Mouse (Mus musculus) retina, postnatal 7 days (tissue): ENCODE results near the gene Ripk3.

Experiments used
- DNase-seq: peaks from one replicate; pipeline ENCODE4 v3.0.0-alpha.2; 2012; ENCODE audit warnings: low read depth, low spot score

Ripk3 gene

DNA sequence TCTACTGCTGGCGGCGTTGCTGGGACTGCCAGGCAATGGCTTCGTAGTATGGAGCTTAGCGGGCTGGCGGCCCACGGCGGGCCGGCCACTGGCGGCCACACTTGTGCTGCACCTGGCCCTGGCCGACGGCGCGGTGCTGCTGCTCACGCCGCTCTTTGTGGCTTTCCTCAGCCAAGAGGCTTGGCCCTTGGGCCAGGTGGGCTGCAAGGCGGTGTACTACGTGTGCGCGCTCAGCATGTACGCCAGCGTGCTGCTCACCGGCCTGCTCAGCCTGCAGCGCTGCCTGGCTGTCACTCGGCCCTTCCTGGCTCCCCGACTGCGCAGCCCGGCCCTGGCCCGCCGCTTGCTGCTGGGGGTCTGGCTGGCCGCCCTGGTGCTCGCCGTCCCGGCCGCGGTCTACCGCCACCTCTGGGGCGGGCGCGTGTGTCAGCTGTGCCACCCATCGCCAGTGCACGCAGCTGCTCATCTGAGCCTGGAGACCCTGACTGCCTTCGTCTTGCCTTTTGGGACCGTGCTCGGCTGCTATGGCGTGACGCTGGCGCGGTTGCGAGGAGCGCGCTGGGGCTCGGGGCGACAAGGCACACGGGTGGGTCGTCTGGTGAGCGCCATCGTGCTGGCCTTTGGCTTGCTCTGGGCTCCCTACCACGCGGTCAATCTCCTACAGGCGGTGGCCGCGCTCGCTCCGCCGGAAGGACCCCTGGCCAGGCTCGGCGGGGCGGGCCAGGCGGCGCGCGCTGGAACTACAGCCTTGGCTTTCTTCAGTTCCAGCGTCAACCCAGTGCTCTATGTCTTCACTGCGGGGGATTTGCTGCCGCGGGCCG is 26.5 kb downstream of the Ripk3 start:
- DNase-seq = no peak

DNA sequence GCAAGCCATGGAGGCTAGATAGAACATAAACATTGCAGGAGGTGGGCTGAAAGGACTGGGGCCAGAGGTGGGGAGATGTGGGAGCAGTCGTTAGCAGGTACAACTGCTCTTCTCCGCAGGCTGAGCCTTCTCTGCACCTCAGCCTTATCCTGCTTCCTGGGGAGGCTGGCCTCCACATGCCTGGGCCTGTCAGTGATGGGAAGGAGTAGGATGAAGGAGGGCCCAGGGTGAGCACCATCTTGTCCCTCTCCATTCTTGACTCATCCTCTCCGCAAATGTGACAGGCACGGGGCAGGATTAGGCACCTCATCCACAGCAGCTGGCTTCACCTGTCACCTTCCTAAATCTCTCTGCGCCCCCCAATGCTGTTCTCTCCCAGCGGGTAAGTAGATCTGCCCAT is 27.5 kb downstream of the Ripk3 start, which contains the start of gene Ltb4r2:
Ltb4r2 (plus strand) TSS at position 266 of the 400 bp plus-strand sequence.
- no peak for DNase-seq

DNA sequence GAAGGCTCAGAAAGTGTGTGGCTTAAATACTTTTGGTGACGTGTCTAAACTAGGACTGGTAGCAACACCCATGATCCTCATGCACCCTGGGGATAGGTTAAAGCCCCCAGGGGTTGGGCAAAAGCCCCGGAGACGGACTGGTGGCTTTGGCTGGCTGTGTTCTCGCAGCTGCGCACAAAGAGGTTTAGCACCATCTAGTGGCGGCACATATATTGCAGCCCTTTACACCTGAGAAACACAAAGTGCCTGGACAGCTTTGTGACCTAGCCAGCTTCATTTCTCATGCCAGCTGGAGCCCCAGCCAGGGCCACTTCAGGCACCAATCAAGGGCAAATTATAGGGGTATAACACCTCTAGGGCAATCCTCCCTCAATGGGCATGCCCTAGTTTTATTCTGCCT is 28.5 kb downstream of the Ripk3 start:
- DNase-seq = peak; percentile 60

DNA sequence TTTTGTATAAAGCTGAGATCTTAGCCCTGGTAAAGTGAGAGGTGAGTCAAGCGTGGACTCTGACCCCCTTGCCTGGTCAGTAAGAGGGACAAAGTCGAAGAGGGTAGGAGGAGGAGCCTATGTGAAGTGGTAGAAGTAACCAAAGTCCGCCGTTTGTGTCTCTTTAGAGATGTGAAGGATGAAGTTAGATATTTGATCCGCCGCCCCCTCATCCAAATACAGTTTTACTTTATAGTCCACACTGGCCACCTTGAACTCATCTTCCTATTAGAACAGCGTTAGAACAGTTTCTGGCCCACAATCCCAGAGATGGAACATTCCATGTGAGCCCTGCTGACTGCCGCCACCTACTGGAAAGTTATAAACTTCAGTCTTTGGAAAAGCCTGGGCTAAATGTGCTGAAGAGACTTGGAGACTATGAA is 30.3 kb downstream of the Ripk3 start, which contains the start of gene Cideb:
Cideb (minus strand) TSS at position 96 of the 422 bp plus-strand sequence.
- no peak for DNase-seq

DNA sequence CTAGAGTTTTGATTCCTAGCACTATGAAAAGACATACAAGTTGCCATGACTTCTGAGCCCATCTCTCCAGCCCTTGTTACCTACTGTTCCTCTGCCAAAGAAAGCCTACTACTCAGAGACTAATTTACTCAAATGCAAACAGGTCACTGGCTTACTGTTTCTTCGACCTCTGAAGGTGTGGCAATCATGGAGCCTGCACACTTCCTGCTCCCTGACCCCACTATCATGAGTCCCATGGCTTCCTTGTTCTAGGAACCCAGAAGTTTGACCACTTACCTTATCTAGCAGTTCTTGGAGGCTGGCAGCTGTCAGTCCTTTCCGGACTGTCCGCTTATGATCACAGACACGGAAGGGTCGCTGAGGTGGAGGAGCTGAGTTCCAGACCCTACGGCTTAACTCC is 31.1 kb downstream of the Ripk3 start:
- DNase-seq = no peak

DNA sequence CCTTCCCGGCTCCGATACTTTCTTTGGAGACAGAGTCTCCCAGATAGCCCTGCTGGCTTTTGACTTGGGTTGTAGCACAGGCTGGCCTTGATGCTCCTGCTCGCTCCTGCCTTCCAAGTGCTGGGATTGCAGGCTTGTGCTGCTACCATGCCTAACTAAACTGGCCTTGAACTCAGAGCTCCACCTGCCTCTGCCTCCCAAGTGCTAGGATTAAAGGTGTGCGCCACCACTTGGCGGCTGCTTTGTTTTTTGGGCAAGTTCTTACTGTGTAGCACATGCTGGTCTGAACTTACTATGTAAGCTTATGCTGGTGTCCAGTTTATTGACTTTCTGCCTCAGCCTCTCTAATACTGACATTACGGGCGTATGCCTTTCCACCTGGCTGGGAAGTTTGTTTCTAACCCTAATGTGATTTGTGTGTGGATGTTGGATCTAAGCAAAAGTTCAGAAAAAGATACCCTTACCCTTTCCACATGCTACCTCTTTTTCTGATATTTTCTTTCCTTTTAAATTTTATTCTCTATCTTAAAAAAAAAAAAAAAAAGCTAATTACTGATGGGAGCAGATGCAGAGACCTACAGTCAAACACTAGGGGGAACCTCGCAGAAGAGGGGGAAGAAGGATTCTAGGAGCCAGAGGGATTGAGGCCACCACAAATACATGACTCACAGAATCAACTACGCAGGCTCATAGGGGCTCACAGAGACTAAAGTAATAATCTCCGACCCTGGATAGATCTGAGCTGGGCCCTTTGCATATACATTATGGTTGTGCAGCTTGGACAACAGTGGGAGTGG is 41.4 kb downstream of the Ripk3 start:
- DNase-seq = no peak

DNA sequence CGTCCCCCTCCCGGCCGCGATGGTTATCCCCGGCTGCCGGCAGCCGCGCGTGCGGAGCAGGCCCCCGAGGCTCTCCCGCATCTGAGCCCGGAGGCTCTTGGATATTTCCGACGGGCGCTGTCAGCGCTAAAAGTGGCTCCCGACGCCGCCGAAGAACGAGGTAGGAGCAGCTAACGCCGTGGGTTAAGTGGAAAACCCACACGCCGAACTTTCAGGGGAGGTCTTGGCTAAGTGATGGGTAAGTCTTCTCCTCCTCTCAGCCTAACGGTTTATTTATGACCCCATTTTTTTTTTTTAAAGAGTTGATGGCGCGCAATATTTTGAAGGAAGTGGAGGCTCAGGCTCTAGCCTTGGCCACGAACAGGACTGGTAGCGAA is 42.8 kb downstream of the Ripk3 start:
- no peak for DNase-seq

DNA sequence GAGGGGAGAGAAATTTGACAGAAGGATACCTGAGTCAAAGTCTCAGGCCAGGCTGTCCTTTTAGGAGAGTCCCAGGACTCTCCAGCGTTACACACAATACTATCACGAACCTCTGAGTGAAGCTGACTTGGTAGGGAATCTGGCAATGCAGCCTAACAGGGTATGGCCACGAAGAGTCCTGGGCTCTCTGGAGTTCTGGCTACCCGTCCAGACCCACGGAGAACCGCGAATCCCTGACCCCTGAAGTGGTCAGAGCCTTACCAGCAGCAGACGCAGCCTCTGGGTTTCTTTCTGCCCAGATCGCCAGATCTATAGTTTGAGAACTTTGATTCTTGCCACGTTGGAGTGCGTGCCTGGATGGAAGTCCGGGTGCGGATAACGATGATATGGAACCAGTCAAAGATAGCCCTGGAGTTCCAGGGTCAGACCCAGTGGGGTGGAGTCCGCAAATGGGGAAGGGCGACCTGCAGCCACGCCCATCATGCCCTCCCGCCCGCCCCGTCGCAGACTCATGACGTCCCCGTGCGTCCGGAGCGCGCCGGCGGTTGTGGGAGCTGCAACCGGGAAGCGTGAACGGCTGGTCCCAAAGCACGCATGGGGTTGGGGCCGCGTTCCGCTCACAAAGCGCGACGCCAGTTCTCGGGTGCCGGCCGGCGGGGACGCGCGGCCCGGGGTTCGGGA is 43.3 kb downstream of the Ripk3 start, which contains the start of the genes Dhrs1 and Nop9:
Dhrs1 (minus strand) TSS at position 511 of the 681 bp plus-strand sequence.
Nop9 (plus strand) TSS at position 514 of the 681 bp plus-strand sequence.
- peak; percentile 73 for DNase-seq

DNA sequence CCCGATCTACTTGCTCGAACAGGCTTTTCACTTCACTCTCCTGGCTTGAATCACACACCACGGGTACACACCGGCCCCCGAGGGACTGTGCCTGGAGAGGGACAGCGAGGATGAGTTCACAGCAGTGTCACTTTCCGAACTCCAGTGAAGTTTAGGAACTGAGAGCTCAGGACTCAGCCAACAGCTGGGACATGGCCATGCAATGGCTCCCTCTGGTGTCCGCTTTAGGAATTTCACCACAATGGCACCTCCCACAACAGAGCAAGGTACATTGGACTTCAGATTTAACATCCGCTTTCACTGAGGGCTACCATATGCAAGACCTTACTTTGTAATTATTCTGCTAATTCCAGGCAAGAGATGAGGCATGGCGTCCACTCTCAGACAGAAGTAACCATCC is 45.0 kb downstream of the Ripk3 start:
- DNase-seq = peak; percentile 69

DNA sequence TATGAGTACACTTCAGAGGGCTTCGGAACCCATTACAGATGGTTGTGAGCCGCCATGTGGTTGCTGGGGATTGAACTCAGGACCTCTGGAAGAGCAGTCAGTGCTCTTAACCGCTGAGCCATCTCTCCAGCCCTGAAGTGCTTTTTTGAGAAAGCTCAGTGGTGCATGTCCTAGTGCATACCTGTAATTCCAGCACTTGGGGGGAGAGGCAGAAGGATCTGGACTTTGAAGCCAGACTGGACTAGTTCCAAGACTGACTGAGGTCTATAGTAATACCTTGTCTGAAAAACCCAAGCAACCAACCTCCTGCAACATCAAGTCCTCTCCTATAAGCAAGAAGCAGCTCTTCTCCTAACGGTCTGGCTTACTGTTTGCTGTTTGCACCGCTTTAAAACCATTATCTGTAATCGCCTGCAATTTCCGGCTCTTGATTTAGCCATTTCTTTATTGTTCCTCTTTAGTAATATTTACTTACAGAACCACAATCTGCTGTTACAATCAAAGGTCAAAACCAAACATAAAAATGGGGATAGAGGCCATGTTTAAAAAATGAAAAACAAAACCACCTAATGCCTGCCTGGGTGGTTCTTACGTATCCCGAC is 51.5 kb downstream of the Ripk3 start:
- no peak for DNase-seq

DNA sequence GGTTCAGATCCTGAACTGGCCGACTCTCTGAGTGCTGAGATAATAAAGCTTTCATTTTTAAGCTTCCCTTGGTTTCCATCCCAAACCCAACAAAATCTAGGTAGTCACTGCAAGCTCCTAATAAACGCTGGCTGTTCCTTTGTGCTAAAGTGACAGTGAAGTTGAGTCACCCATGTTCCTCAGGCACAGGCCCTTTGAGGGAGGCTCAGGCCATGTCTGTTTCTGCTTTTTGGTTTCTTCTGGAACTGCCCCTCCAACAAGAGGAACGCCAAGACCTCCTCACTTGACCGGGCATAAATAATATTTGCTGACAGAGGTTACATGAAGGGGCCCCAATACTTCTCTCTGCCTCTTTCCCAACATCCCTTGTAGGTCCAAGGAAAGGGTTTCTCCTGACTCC is 52.9 kb downstream of the Ripk3 start:
- DNase-seq = no peak

DNA sequence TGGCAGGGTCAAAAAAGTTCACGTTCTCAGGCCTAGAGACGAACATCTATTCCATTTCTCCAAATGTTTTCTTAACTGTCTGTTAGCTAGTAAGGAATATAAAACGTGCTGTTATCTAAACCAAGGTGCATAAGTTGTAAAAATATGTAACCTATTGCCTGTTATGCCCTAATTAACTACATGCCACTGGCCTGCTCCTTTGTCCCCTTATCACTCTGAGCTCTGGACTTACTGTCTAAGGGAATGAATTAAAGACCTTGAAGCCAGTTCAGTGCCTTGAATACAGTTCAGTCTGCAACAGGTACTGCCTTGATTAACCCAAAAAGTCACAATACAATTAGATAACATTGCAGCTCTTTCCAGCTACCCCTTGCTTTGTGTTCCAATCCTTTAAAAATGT is 53.3 kb downstream of the Ripk3 start:
- DNase-seq = no peak
